Mouse (Mus musculus) gastrocnemius, postnatal 10 days (tissue): ENCODE measurements around the gene Chmp3. TPM values are rescaled to one million over a fixed set of nuclear protein-coding genes. Genes with fewer than 3 reads are reported as not detected.

ENCODE experiments used
- DNase-seq: peaks from one replicate; pipeline ENCODE4 v3.0.0; 2021; ENCODE audit warnings: mixed read lengths
- long read RNA-seq, 2 experiments: library from polyadenylated mRNA; stranded (forward); transcript quantifications; one replicate each; pipeline ENCODE4 v2.0.0; 2021
- total RNA-seq, 2 experiments: library from RNA; stranded (reverse); gene quantifications; 2 replicates each; pipeline ENCODE4 v1.2.3; 2021

Gene Chmp3
- total RNA-seq, result 10 to 100 TPM; 41.7 to 53.2 TPM
- long read RNA-seq, experiment 1, transcript Chmp3-201 (6 exons, 2,654 nt), result major isoform, 51 of 62 reads
- long read RNA-seq, experiment 1, partial matches to known transcripts, result 0 of 62 reads
- long read RNA-seq, experiment 1, other reads (novel, unspliced or antisense), result 9 of 62 reads
- long read RNA-seq, experiment 2, transcript Chmp3-201 (6 exons, 2,654 nt), result major isoform, 40 of 46 reads
- long read RNA-seq, experiment 2, partial matches to known transcripts, result 1 of 46 reads
- long read RNA-seq, experiment 2, other reads (novel, unspliced or antisense), result 5 of 46 reads

DNA sequence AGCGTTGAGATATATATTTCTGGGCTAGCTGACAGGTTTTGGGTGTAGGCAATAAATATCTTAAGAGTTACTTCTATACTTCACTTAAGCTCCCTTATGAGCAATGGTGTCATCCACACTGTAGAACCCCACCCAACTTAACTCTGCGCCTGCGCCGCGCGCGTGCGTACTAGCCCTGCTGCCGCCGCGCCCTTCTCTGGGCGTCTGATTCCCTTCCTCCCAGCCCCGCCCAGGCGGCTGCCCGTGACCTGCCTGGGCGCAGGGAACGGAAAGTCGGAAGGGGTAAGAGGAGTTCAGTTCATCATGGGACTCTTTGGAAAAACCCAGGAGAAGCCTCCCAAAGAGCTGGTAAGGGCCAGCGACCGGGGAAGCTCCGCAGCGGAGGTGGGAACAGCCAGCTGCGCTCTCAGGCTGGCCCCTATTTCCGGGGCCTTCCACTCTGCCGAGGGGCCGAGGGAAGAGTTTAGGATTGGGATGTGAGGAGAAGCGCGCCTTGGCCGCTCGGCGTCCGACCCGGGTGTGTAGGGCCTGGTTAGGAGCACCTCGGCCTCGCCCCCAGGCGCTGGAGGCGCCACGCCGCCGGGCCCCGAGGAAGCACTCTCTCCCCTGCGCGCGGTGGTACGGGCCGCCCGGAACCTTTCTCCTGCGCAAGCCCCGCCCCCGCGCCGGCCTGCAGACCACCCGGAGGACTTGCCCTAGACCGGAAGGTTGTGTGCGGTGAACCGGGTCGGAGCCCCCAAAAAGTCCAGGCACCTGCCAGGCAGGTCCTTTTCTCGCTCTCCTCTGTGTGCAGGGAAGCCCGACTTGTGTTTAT lies at the start of gene Chmp3:
Gene Chmp3, plus strand, starts transcription at position 112 of the 814 bp plus-strand sequence.
- peak; percentile 97 for DNase-seq

DNA sequence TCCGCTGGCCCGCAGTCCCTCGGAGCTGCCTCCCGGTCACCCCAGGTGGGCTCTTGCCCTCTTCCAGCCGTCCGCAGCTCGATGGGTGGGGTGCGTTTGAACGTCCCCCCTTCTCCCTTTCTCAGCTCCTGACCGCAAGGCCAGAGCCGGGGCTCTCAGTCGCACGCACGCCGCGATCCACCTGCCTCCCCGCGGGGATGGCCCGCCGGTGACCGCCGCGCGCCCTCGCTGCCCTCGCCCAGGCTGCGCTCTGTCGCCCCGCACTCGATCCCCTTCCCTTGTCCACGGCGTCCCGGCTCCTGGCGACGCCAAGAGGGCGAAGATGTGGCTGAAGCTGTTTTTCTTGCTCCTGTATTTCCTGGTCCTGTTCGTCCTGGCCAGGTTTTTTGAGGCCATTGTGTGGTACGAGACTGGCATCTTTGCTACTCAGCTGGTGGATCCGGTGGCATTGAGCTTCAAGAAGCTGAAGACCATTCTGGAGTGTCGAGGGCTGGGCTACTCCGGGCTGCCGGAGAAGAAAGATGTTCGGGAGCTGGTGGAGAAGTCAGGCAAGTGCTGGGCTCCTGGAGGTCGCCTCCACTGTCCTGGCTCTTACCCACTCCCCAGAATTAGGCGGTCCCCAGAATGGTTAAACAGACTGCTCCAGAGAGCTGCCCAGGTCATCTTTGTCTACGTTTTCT lies 49.1 kb upstream of the Chmp3 start:
- no peak for DNase-seq

DNA sequence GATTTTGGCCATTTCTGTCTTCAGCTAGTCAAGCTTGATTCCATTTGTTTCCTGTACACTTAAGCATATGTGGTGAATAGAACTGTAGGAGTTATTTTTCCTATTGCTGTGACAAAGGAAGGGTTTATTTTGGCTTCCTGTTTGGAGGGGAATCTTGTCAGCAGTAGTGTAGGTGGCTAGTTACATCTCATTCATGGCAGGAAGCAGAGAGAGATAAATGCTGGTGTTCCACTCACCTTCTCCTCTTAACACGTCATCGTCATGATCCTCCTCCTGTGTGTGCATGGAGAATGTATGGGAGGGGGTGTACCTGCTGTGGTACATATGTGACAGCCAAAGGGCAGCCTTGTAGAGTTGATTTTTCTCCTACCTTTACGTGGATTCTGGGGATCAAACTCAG lies 43.0 kb upstream of the Chmp3 start:
- no peak for DNase-seq

DNA sequence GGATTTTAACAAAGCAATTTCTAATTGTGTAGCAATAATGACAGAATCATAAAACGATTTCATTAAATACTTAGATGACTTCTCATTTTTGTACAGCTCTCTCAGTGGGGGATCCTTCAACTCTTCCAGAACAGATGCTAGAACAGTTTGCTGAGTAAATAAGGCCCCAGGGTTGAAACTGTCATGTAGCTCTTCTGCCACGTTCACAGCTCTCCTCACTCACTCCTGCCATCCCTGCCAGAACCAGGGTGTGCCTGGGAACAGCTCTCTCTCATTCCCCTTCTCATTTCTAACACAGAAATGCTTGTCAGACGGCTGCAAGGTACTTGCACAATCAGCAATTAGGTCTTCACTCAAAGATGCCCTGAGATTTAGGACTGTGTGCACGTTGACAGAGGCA lies 40.6 kb upstream of the Chmp3 start:
- no peak for DNase-seq

DNA sequence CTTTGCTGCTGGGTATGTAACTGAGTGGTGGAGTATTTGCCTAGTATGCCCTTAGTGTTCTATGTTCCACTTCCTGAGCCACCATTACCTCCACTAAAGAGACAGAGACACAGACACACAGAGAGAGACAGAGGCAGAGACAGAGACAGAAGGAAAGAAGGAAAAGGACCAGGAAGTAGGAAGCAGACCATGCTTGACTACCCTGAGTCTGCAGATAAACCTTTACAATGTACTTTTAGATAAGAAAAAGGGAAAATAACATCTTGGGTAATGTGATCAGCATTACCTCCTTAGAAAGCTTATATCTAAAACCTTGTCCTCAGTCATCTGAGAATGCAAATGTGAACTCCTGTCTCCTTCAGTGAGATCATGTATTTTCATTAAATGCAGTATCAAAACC lies 39.9 kb upstream of the Chmp3 start:
- no peak for DNase-seq

DNA sequence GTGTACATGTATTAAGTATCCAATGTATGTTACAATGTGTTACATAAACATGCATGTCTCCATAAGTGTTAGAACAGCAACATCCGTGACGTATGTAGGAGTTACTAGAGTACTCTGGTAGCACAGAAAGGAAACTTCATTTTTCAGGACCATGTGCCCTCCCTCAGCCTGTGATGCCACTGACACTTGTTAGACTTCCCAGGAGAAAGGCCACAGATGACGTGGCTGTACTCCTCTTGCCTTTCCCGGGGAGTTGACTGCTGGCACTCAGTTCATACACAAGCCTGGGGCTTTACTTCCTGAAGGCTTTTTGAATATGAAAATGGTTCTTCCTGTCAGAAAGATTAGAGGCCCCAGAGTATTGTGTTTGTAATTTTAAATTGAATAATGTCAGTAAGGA lies 39.5 kb upstream of the Chmp3 start:
- no peak for DNase-seq

DNA sequence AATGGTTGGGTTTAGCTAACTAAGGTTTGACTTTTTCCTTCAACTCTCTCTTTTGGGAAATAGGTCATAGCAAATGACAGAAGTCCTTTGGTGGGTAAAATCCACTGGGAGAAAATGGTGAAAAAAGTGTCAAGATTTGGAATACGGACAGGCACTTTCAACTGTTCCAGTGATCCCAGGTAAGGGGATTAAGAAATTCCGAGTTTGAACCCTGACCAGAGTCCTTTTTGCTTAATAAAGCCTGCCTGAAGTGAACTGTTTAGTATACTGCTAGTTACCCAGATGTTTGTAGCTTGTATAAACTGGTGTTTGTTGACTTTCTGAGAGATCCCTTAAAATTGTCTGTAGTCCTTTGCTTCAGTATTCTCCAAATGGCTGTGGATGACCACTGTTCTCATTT lies 37.9 kb upstream of the Chmp3 start:
- DNase-seq, result no peak

DNA sequence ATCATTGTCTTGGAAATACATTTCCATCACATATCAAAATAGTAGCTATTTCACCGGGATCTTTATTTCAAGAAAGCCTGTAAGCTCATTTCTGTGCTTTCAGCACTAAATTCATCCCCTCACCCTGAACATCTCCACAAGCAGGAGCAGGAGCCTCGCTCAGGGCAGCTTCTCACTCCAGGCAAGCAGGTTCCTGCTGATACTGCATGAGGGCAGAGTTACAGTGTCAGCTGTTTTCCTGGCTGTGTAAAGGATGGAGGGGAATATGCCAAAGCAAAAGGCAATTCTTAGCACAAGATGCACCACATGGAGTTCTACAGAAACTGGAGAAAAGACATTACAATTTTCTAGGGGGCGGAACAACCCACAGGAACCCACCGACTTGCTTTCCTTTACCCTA lies 24.1 kb upstream of the Chmp3 start:
- DNase-seq, result no peak

DNA sequence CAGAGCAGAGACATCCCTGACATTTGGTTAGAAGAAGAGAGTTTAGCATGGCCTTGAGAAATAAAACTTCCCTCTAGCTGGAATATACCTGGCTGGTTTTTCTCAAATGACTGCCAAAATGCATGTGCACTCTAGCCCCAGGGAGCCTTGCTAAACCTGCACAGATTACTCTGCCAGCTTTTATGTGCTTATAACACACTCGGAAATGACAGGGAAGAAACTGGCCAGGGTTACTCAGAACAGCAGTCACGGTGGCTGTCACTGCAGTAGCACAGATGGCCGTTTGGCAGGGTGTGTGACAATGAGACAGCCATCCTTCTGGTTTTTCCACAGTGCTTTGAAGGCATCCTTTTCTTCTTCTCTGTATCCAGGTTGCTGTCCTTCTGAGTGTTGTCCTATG lies 18.0 kb upstream of the Chmp3 start:
- DNase-seq, result no peak

DNA sequence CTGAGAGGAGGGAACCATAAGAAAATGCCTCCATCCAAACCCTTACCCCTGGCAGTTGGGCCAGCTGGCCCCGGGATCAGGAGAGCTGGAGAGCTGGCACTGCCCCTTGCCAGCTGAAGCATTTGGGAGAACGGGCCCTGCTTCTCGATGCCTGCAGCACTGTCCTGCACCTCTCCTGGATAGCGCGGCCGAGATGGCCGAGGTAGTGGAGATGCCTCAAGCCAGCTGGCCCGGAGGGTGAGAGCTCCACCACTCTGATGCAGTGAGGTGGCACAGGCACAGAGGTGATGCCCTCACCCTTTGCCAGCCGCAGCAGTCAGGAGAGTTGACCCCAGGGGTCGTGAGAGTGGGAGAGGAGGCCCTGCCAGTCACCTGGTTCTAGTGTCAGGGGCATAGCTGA lies 16.5 kb upstream of the Chmp3 start:
- no peak for DNase-seq

DNA sequence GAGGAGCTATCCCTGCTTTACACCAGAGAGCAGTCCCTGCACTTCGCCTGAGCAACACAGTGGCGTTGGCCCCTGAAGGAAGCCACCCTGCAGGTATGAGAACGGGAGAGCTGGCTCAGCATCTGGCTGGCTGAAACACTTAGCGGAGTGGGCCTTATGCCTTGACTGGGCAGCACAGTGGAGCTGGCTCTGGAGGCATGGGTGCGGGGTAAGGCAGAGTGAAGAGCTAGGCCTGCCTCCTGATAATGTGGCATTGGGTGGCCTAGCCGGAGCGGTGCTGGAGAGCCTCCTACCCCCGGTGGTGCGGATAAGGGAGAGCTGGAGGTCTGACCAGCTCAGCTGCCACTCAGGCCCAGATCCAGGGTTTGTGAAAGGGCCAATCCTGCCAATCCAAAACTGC lies 15.8 kb upstream of the Chmp3 start:
- no peak for DNase-seq

DNA sequence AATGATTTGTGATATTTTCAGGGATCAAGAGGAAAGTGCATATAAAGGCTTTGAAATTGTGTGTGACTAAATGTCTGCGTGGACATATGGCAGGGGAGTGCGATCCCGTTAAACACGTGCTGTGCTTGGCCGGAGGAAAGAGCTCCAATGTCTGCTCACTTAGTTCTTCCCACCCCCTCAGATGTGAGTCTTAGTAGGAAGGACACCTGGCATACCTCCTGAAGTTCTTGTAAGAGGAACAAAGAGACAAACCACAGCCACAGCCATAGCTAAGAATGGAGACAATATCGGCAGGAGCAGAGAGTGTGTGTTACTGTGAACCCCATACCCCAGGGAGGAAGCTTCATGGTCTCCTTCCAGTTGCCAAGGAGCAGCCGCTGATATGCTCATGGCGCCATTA lies 13.4 kb upstream of the Chmp3 start:
- no peak for DNase-seq

DNA sequence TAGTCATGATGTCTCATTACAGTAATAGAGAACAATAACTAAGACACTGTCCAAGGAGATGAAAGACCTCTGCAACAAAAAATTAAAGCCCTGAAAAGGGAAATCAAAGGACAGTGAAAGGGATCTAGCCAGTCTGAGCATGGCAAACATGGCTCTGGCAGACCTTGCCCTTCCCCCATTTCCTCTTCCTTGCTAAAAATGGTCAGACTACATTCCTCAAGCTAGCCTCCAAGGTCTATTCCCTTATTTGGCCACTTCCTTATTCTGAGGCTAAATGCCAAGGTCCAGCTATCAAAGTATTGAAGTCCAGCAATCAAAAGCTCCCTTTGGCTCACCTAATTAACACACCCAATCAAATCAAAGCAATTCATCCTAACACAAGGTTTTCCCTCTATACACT lies 6.3 kb upstream of the Chmp3 start:
- DNase-seq, result no peak

DNA sequence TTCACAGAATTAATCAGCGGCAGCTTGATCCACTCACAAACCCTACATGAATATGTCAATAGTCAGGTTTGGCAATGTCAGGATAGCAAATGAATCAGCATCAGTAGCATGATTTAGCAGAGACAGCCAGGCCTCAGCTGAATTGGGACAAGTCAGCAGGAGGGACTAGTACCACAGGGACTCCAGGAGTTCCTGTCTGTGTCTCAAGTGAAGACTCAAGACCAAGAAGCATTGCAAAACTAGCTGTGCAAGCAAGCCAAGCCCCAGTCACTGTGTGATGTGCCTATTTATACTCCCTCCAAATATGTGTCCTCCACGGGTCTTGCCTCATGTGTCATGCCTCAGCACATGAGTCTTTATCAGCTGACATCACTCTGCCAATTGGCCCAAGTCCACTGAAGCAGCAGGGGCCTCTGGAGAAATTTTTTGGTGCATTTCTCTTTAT lies 11.9 kb downstream of the Chmp3 start:
- no peak for DNase-seq

DNA sequence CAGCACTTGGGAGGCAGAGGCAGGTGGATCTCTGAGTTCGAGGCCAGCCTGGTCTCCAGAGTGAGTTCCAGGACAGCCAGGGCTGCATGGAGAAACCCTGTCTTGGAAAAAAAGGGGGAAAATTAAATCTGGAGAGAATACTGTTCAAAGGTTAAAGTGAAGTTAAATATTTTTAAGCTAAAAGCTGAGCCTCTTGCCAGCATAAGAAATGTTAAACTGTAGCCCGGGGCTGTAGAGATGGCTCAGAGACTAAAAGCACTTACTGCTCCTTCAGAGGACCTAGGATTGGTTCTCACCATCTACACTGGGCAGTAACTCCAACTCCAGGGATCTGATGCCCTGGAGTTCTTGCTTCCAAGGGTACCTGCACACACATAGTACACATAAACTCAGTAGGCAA lies 13.2 kb downstream of the Chmp3 start:
- no peak for DNase-seq

DNA sequence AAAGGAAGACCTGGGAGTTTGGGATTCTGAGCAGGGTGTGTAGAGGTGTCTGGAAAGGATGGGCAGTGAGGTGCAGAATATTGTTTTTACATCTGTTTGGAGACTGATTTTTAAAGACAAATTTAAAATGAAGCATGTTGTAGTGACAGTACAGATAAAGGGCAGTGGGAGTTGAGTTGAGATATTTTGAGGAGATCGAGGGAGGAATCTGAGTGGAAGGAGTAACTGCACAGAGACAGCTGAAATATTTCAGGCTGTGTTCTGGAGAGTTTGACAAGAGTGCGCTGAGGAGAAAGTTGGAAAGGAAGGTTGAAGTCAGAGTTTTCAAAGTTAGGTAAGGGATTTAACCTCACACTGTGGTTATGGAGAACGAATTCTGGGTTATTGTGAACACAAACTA lies 25.0 kb downstream of the Chmp3 start:
- DNase-seq, result no peak

DNA sequence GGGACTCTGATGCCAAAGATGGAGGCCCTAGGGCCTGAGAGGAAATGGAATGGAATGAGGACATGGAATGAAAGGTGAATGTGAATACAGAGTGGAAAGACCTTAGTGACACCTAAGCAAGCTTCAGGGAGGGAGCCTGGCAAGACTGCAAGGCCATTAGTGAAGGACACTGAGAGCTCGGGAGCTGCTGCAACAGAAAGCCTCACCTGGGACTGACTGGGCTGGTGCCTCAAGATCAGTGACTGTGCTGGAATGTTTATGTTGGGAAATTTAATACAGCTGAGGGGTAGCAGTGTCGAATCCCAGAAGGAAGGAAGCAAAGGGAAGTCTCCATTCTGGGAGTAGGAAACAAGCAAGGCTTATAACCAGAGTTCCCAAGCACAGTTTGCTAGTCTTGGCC lies 25.4 kb downstream of the Chmp3 start:
- DNase-seq, result no peak

DNA sequence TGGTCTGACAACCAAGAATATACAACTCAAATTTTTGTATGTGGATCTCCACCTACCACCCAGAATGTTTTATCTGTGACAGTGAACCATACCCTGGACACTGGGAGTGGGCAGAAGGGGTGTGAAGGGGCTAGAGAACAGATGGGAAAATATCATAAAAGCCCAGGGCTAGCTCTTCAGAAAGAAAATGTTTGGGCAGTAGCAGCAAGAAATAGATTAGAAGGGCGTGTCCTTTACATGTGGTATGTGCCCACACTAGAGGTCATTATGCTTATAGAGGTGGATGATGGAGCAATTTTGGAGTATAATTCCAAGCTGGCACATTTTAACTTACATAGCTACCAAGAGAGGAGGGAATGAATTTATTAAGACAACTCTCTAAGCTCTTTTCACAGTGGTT lies 31.8 kb downstream of the Chmp3 start:
- DNase-seq, result no peak

DNA sequence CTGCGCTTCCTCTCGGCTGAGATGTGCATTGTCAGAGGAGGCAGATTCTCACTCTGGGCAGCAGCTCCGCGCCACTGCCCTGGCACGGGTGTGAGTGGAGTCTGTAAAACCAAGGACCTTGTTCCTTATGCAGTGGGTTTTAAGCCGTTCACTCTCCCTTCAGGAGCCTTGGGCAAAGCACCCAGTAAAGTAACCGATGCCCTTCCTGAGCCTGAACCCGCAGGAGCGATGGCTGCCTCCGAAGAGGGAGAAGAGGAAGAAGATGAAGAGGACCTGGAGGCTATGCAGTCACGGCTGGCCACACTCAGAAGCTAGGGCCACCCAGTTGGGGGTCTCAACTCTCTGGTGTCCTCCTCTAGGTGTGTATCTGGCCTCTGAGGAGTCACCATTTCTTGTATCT lies 35.9 kb downstream of the Chmp3 start:
- DNase-seq, result no peak

DNA sequence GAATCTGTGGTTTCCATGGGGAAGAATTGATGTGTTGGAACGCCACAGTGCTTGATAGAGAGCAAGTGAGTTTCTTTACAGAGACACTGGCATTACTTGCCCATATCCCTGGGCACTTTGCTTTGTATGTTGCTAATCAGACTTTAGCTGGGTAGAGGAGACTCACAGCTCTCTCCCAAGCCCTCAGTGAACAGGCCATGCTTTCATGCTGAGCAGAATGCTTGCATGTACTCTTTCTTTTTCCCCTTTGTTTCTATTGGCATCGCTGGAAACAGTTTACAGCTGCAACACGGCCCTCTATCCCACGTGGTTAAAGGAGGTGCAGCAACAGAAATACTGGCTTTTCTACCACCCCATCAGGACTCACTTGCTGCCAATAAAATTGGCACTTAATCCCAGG lies 39.6 kb downstream of the Chmp3 start:
- DNase-seq, result no peak

DNA sequence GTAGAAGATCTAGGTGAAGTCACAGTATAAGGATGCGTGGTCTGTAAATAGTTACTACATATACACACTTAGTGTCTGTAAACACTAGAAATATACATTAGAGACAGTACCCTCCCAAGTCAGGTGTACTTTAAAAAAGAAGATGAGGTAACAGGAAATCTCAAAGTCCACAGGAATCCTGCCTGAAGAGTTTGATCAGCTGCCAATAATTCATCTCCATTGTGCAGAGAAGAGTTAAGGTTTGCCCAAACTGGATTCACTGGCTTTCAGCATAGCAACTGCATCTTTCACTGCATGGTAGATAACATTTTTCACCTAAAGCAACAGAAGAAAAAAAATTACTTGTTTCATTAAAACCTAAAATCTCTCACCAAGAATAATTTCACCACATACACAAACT lies 45.8 kb downstream of the Chmp3 start:
- DNase-seq, result no peak

DNA sequence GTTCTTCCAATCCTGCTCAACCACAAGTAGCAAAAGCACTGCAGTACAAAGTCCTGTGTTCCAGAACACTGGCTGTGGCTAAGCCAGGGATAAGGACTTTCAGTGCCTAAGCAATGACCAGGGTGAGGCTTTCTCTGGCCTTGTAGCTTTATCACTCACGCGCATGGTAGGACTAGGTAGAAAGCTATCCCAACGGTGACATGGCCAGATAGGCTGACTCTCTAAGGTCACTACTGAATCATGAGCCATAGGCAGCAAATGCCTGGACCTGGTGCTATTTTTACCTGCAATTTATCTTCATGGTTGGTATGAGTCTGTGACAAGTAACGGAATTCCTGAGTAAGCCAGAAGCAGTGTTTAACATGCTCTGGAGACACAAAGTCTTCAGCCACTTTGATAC lies 46.6 kb downstream of the Chmp3 start:
- no peak for DNase-seq

DNA sequence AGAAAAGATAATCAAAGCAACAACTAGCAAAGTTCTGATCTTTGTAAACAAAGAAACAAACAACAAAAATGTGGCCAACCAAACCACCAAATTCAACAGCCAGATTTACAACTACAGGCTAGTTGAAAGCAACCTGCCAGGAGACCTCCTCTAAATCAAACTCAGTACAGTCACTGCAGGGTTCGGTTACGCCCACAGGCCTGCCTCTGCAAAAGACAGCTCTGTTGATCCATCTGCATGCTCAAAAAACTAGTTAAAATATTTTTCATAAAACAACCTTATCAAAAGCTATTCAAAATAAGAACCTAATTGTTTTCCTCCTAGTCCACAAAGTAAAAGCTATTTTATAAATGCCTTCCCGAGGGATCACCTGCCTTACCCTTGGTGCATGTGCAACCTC lies 64.2 kb downstream of the Chmp3 start:
- DNase-seq, result no peak

DNA sequence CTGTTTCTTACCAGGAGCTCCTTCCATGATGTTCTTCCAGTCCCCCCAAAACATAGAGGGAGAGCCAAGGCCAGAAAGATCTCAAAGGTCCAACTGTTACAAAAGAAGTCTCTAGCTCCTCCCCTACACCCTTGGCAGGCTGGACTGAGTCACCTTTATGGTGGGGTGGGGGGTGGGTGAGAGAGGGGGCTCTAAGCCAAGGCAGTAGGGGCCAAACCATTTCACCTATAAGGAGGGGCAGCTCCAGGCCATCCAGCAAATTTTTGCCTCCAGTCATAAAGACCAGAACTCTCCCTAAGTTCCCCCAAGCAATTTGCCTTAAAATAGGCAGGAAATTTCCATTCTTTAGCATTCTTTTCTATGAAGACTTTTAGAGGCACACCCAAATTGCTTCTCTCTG lies 65.4 kb downstream of the Chmp3 start:
- DNase-seq, result no peak
